Mouse (Mus musculus): Measurements from ENCODE around the gene Gm128. TPM values are rescaled to one million over a fixed set of nuclear protein-coding genes. Genes with fewer than 3 reads are reported as not detected.
"Not testable (repeated sequence)": the region's sequence is repeated elsewhere in the genome, so short reads cannot be mapped to it uniquely, and the experiment has no call there.

Gm128 gene
- polyA plus RNA-seq, 1 experiment from 2014 or later: 0.19 TPM

DNA sequence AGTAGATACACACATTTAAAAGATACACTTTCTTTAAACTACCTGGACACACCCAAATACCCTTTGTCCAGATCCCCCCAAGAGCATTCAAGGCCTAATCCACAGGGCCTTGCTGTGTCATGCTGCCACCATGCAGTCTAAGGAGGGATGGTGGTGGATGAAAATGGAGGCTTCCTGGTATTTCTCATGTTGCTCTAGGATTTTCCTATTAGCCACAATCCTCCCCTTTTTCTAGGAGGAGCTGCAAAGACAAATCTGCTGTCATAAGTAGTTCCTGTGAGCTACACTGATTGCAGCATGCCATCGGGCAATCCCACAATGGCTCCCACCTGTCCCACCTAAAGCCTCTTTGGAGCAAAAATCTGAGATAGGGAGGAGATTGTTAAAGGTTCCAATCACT is 14.2 kb downstream of the Gm128 start:
- Histone ChIP-seq H3K36me3 (replicated peaks) (peaks cover 3% of the 10 kb centered on the region), H3K4me3 (peak overlapping the region; percentile 59), H3K27me3 (replicated peaks) (no peaks in the 10 kb centered on the region), H3K4me1 (peaks cover 62% of the 10 kb centered on the region), H3K9me3 (no peaks in the 10 kb centered on the region), H3K9ac (peak overlapping the region; percentile 79), H3K4me2 (peak overlapping the region; percentile 90), H3K27ac (peak overlapping the region; percentile 97)
- 4% methylated on average over 1 of the region's 1 CpGs for WGBS
- no peak for ATAC-seq (replicated peaks)

DNA sequence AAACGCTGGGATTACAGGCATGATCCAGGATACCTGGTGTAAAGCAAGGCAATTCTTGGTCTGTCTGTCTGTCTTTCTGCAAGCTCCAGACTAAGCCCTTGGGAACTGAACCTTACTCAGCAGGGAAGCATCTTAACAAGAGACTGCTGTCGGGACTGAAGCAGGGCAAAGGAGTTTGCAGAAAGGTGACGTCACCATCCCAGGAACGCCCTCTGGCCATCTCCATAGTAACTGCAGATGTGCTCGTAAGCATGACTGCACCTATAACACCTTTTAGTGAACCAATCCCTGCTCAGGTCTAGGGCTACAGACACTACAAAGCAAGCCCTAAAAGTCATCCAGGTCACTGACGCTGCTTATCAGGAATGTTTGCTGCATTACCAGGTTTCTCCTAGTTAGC is 17.1 kb downstream of the Gm128 start:
- WGBS: 19% methylated on average over 6 of the region's 6 CpGs
- Histone ChIP-seq H3K27me3 (replicated peaks) (no peaks in the 10 kb centered on the region), H3K9me3 (no peaks in the 10 kb centered on the region), H3K36me3 (replicated peaks) (peaks cover 15% of the 10 kb centered on the region), H3K27ac (no peak overlapping the region), H3K4me3 (0 out of 2 replicates have a peak overlapping the region, but pooled peaks have one; percentile 7), H3K9ac (no peak overlapping the region), H3K4me2 (peak overlapping the region; percentile 25; the same call in 1 of the 2 replicates), H3K4me1 (peaks cover 38% of the 10 kb centered on the region)
- ATAC-seq (replicated peaks): no peak

DNA sequence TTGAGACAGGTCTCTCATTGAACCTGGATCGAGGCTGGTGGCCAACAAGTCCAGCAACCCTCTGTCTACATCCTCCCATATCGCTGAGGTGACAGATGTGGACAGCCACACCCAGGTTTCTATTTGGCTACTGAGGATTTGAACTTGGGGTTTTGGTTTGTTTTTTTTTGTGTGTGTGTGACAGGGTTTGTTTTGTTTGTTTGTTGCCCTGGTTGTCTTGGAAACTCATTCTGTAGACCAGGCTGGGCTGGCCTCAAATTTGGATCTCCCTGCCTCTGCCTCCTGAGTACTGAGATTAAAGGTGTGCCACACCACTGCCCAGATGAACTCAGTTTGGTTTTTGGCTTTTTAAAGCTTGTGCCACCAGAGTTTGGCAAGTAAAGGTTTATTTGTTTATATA is 18.4 kb downstream of the Gm128 start:
- Histone ChIP-seq H3K36me3 (replicated peaks) (peaks cover 24% of the 10 kb centered on the region), H3K4me3 (no peak overlapping the region), H3K27ac (no peak overlapping the region), H3K27me3 (replicated peaks) (no peaks in the 10 kb centered on the region), H3K9me3 (no peaks in the 10 kb centered on the region), H3K4me2 (no peak overlapping the region), H3K4me1 (peaks cover 44% of the 10 kb centered on the region), H3K9ac (no peak overlapping the region)
- no peak for ATAC-seq (replicated peaks)
- 90% methylated on average over 2 of the region's 2 CpGs for WGBS

DNA sequence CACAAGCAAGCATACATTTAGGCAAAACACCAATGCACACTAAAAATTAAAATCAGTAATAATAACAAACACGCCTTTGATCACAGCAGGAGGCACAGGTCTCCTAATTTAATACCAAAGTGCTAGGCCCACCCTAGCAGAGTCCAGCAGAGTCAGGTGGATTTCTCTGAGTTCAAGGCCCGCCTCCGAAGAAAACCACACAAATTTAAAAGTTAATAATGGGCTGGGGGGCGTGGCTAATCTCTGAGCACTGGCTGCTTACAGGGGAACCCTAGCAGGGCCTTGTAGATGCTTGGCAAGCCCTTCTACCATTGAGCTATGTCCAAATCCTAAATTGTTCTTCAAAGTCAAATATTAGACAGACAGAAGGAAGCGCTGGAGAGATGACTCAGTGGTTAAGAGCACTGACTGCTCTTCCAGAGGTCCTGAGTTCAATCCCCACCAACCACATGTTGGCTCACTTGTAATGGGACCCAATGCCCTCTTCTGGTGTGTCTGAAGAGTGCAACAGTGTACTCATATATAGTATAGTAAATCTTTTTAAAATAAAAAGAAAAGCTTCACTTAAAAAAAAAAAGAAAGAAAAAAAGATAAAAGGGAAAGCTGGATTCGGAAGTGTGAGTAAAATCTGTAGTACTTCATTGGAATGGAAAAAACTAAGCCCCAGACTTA is 22.8 kb downstream of the Gm128 start:
- H3K36me3 ChIP-seq (replicated peaks): peaks cover 33% of the 10 kb centered on the region
- peaks cover 29% of the 10 kb centered on the region for H3K4me1 ChIP-seq
- H3K9ac ChIP-seq: no peak overlapping the region
- H3K9me3 ChIP-seq: no peaks in the 10 kb centered on the region
- 84% methylated on average over 6 of the region's 6 CpGs for WGBS
- H3K27ac ChIP-seq: peak overlapping the region; percentile 94; the same call in 1 of the 2 replicates
- no peaks in the 10 kb centered on the region for H3K27me3 ChIP-seq (replicated peaks)
- peak overlapping the region; percentile 61 for H3K4me2 ChIP-seq
- ATAC-seq (replicated peaks): no peak
- no peak overlapping the region for H3K4me3 ChIP-seq

DNA sequence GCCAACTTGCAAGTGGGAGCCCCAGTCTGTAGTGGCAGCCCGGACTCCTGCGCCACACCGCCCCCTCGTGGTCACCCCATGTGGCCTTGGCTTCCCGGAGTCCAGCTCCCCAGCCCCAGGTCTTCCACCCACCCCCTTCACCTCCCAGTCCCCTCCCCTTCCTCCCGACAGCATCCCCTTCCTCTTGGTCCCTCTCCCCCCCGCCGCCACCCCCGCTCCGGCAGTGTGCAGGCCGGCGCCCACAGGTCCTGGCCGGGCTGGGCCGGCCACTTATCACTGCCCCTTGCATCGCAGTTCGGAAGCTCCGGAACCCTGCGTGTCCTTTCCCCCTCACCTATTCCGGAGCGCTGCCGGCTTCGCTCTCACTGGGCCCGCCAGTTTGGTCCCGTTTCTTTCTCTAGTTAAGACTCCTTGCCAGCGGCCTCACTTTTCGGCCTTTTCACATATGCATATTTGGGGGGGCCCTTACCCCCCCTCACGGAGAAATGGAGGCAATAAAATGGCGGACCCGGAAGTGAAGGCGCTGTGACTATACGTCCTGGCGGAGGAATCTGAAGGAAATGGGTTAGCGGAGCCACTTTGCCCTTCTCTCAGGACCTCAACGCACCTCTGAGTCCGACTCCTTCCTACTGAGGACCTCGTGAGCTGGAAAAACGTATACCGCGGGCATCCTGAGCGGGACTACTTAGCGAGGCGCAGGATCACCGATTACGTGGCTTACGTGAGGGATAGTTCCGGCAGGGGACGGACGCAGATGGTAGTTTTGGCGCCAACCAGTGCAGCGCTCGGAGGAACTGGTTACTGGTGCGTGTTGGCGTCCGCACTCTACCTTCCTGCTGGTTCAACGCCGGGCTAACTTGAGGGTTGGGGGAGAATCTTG is 23.9 kb downstream of the Gm128 start, which contains the start of gene Gabpb2:
Gene Gabpb2, minus strand, starts transcription at position 662 of the 880 bp plus-strand sequence.
- H3K9ac ChIP-seq: peak within 1 kb of the TSS; percentile 79
- no peaks in the 10 kb centered on the region for H3K9me3 ChIP-seq
- WGBS: under 1% methylated on average over 55 of the region's 56 CpGs
- H3K36me3 ChIP-seq (replicated peaks): peaks cover 33% of the 10 kb centered on the region
- peak within 1 kb of the TSS; percentile 61 for H3K4me2 ChIP-seq
- peaks cover 23% of the 10 kb centered on the region for H3K4me1 ChIP-seq
- ATAC-seq (replicated peaks): peak; percentile 90
- peak within 1 kb of the TSS; percentile 68 for H3K4me3 ChIP-seq
- H3K27me3 ChIP-seq (replicated peaks): no peaks in the 10 kb centered on the region
- H3K27ac ChIP-seq: peak within 1 kb of the TSS; percentile 94

DNA sequence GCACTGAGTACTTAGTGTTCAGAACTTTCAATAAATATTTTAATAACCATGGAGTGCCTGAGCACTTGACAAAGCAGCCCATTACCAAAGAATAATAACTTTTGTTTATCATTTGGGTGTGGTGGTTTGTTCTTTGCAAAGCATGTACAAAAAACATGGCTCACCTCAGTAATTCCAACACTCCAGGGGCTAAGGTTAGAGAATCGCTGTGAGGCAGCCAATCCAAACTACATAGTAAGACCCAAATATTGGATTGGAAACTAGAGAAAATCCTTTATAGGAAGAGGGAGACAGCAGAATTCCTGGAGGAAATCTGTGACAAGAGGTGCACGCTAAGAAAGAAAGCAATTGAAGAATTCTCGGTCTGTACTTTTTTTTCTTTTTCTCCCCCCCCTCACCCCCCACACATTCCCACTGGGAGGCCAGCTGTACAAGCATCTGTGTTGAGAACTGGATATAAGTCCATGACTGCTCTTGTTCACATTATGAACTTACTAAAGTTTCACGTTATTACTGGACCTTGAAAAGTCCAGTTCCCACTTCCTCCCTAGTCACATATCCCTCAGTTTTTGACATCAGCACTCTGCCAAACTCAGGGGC is 24.6 kb downstream of the Gm128 start:
- Histone ChIP-seq H3K36me3 (replicated peaks) (peaks cover 33% of the 10 kb centered on the region), H3K4me2 (peak overlapping the region; percentile 61), H3K9me3 (no peaks in the 10 kb centered on the region), H3K27ac (peak overlapping the region; percentile 94), H3K4me3 (peak overlapping the region; percentile 68), H3K9ac (peak overlapping the region; percentile 79), H3K4me1 (peaks cover 23% of the 10 kb centered on the region), H3K27me3 (replicated peaks) (no peaks in the 10 kb centered on the region)
- WGBS: 17% methylated on average over 4 of the region's 4 CpGs
- no peak for ATAC-seq (replicated peaks)

DNA sequence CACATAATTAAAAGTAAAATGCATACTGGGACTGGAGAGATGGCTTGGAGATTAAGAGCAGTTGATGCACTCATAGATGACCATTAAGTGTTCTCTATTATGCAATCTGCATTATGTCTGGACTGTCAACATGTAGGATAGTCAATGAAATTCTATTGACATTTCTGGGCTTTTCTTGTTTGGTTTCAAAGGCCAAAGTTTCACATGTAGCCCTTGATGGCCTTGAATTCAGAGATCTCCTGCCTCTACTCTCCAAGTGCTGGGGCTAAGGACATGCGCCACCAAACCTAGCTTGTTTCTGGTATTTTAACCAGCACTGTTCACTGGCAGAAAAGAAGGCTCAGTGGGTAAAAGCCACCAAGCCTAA is 27.8 kb downstream of the Gm128 start:
- no peak for ATAC-seq (replicated peaks)
- Histone ChIP-seq H3K4me2 (no peak overlapping the region), H3K9ac (no peak overlapping the region), H3K4me3 (no peak overlapping the region), H3K9me3 (no peaks in the 10 kb centered on the region), H3K36me3 (replicated peaks) (peaks cover 11% of the 10 kb centered on the region; the same call in 1 of the 2 replicates), H3K27me3 (replicated peaks) (no peaks in the 10 kb centered on the region), H3K4me1 (peaks cover 19% of the 10 kb centered on the region), H3K27ac (no peak overlapping the region)
- WGBS: 100% methylated on average over 1 of the region's 1 CpGs

DNA sequence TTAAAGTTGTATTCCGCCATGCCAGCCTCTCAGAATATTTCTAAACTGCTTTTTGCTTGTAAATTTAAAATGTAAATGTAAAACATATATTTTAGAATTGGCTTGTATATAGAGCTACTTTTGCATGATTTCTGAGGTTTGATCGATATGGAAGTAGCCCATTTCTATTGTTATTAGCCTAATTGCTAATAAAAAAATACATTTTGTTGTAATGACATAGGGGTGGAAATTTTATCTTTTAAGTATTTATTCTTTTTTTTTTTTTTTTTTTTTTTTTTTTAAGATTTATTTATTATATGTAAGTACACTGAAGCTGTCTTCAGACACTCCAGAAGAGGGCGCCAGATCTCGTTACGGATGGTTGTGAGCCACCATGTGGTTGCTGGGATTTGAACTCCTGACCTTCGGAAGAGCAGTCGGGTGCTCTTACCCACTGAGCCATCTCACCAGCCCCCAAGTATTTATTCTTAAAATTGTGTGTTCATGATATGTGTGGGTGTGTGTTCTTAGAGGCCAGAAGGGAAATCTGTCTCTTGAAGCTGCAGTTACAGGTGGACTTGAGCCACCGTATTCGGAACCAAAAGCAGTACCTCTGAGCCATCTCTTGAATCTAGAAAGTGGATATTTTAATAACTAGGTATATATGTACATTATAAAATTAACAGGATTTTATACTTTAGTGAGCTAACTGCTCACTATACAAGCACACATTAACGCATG is 28.3 kb downstream of the Gm128 start:
- not testable (repeated sequence) for H3K9me3 ChIP-seq; H3K36me3 ChIP-seq (replicated peaks); H3K27me3 ChIP-seq (replicated peaks); H3K4me2 ChIP-seq; H3K9ac ChIP-seq; ATAC-seq (replicated peaks); H3K4me3 ChIP-seq; H3K27ac ChIP-seq
- WGBS: 81% methylated on average over 10 of the region's 10 CpGs
- peaks cover 14% of the 10 kb centered on the region for H3K4me1 ChIP-seq

DNA sequence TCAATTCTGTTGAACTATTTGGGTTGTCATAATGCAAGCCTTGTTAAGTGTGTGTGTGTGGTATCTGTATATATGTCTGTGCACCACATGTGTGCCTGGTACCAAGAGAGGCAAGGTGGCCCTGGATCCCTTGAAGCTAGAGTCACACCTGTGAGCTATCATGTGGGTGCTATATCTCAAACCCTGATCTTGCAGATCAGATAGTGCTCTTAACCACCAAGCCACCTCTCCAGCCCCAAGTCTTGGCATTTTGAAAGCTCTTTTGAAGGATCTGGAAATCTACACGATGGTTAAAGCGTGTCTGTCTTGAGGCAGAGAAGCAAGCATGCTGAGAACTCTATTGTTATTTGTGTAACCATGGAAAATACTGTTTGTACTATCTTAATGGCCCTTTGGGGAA is 30.8 kb downstream of the Gm128 start:
- Histone ChIP-seq H3K36me3 (replicated peaks) (peaks cover 8% of the 10 kb centered on the region; the same call in 1 of the 2 replicates), H3K4me1 (no peaks in the 10 kb centered on the region), H3K9me3 (no peaks in the 10 kb centered on the region), H3K9ac (no peak overlapping the region), H3K27me3 (replicated peaks) (no peaks in the 10 kb centered on the region), H3K27ac (no peak overlapping the region), H3K4me2 (no peak overlapping the region), H3K4me3 (no peak overlapping the region)
- no peak for ATAC-seq (replicated peaks)
- 44% methylated on average over 2 of the region's 2 CpGs for WGBS

DNA sequence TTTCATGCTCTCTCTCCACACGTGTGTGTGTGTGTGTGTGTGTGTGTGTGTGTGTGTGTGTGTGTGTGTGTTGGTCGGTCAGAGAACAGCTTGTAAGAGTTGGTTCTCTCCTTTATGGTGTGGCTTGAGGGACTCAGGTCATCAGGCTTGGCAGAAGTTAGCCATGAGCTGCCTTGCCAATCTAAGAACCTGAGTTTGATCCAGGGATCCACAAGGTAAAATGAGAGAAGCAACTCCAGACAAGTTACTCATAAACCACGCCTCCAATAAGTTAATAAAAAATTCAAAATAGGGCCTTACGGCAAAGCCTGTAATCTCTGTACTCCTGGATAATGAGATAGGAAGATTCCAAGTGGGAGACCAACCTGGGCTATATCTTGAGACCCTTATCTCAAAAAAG is 33.1 kb downstream of the Gm128 start:
- 82% methylated on average over 4 of the region's 4 CpGs for WGBS
- H3K4me1 ChIP-seq: no peaks in the 10 kb centered on the region

DNA sequence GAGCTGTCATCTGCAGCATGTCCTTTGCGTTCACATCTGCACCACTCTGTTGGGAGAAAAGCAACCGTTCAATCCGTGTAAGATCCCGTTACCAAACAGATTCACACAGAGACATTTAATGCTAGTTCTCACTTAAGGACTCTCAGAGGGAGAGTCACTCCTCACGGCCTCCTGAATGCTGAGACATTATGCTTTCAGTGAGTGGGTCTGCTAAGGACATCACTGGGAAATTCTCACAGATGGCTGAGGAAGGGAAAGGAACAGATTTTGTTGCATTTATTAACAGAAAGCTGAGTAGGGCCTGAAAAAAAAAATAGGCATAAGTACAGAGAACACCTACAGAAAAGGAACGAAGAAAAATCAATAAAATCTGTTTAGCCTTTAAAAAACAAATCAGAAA is 37.5 kb downstream of the Gm128 start:
- Histone ChIP-seq H3K4me3 (no peak overlapping the region), H3K9me3 (no peaks in the 10 kb centered on the region), H3K27me3 (replicated peaks) (no peaks in the 10 kb centered on the region), H3K4me1 (no peaks in the 10 kb centered on the region), H3K4me2 (no peak overlapping the region), H3K9ac (no peak overlapping the region), H3K27ac (no peak overlapping the region), H3K36me3 (replicated peaks) (peaks cover 24% of the 10 kb centered on the region)
- no peak for ATAC-seq (replicated peaks)
- WGBS: 89% methylated on average over 6 of the region's 6 CpGs

More for the DNA sequence above, 33.1 kb downstream of the Gm128 start:
- Histone ChIP-seq H3K9ac (no peak overlapping the region), H3K27me3 (replicated peaks) (no peaks in the 10 kb centered on the region), H3K36me3 (replicated peaks) (peaks cover 5% of the 10 kb centered on the region; the same call in 1 of the 2 replicates), H3K4me3 (no peak overlapping the region), H3K27ac (no peak overlapping the region), H3K4me2 (no peak overlapping the region), H3K9me3 (no peaks in the 10 kb centered on the region)
- no peak for ATAC-seq (replicated peaks)

DNA sequence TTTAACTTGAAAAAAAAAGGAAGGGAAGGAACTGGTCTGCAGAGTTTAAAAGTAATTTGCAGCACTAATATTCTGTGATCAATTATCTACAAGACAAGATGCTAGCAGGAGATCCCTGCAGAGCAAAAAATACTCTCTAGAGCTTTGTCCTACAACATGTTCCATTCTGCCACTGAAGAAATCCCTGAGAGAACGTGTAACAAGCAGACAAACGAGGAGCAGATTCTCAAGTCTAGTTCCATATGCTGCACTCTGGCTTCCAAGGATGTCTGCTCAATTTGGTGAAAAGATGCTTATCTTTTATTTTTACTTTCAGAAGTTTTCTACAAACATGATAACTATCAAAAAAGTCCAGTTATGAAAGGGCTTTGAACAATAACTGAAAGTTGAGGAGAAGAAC is 40.8 kb downstream of the Gm128 start:
- H3K4me3 ChIP-seq: no peak overlapping the region
- 68% methylated on average over 2 of the region's 2 CpGs for WGBS
- no peak overlapping the region for H3K27ac ChIP-seq
- H3K4me1 ChIP-seq: no peaks in the 10 kb centered on the region
- peaks cover 28% of the 10 kb centered on the region for H3K36me3 ChIP-seq (replicated peaks)
- H3K9ac ChIP-seq: no peak overlapping the region
- H3K4me2 ChIP-seq: no peak overlapping the region
- no peaks in the 10 kb centered on the region for H3K9me3 ChIP-seq
- ATAC-seq (replicated peaks): no peak
- H3K27me3 ChIP-seq (replicated peaks): no peaks in the 10 kb centered on the region
